Mouse (Mus musculus) bone marrow macrophage, adult 2 months (primary cell): ENCODE data around the gene Sipa1l3.

Source experiments
- CTCF ChIP-seq: IDR thresholded peaks from 2 replicates; pipeline ENCODE4 v1.5.1; 2012; ENCODE audit warnings: low read depth, mild to moderate bottlenecking, low read length, moderate library complexity
- POLR2A ChIP-seq: IDR thresholded peaks from 2 replicates; pipeline ENCODE4 v1.6.1; 2012; ENCODE audit warnings: mild to moderate bottlenecking, low read depth, low read length, borderline replicate concordance

- TF ChIP-seq POLR2A (no peak), CTCF (no peak)
Measured at GRCm38 (mm10) chr7:29462178-29462577, 56.3 kb downstream of the Sipa1l3 start.
